Mouse (Mus musculus) lung, postnatal 14 days (tissue): ENCODE data around the gene Rps18.

Source experiments
- DNase-seq: peaks from one replicate; pipeline ENCODE4 v3.0.0; 2021

Gene Rps18

GRCm38 (mm10) chr17:33941381-33941780, 14.4 kb downstream of the Rps18 start:
- DNase-seq = no peak

- DNase-seq = no peak
Measured at GRCm38 (mm10) chr17:33940981-33941380, 14.8 kb downstream of the Rps18 start.

DNA sequence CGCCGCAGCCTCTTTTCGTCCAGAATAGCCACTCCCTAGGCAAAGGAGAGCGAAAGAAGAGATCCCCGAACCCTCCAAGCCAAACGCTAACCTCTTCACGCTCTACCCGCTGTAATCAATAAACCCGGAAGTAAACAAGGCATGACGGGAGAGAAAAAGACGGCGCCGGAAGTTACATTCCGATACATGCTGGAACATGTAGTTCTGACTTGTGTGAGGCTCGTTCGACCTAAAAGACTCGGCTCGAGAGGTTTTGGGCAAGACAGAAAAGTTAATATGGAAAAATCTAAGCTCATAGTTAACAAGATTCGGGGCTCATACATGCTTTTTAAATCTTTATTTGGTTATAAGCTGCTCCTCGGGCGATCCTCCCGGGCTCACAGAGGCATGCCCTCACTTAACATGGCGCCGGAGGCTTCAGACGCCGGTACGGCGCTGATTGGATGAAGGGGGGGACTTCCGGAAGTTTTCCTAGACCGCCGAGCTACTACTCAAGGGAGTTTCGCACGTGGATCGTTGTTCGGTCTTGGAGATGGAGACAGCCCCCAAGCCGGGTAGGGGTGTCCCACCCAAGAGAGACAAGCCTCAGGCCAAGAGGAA, 15.5 kb downstream of the Rps18 start, which contains the start of the genes Pfdn6 and Wdr46:
Pfdn6 (minus strand) TSS at position 138 of the 600 bp plus-strand sequence.
Wdr46 (plus strand) TSS at position 455 of the 600 bp plus-strand sequence.
- peak; percentile 88 for DNase-seq

GRCm38 (mm10) chr17:33938783-33939182, 17.0 kb downstream of the Rps18 start:
- no peak for DNase-seq

GRCm38 (mm10) chr17:33936993-33937392, 18.8 kb downstream of the Rps18 start:
- no peak for DNase-seq

GRCm38 (mm10) chr17:33935422-33936055, 20.3 kb downstream of the Rps18 start:
- no peak for DNase-seq

DNA sequence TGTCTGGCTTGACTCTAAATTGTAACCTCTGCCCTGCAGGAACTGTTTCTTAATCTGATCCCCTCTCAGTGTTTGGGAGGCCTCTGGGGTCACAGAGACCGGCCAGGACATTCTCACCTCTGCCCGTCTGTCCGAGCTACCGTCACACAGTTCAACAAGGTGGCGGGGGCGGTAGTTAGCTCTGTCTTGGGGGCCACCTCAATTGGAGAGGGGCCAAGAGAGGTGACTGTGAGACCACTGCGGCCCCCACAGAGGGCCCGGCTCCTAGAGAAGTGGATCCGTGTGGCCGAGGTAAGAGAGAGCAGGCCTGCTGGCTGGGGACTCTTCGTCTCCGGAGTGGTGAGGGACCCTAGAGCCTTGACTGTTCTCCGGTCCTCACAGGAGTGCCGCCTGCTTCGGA, 22.8 kb downstream of the Rps18 start:
- no peak for DNase-seq

- DNase-seq = no peak
Measured at GRCm38 (mm10) chr17:33932448-33932847, 23.4 kb downstream of the Rps18 start.

DNA sequence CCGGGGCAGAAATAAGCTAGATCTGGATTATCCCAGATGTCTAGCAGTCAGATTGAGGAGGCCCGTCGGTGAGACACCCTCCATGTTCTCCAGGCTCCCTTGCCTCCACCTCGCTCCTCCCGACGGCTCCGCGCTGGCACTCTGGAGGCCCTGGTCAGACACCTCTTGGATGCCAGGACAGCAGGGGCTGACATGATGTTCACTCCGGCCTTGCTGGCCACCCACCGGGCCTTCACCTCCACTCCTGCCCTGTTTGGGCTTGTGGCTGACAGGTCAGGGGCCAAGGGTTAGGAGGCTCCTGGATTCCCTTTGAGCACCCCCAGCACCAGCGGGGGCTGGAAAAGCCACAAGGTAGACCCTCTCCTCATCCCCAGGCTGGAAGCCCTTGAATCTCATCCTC, 23.9 kb downstream of the Rps18 start:
- DNase-seq = no peak

- DNase-seq = no peak
Measured at GRCm38 (mm10) chr17:33931159-33931866, 24.5 kb downstream of the Rps18 start.

DNA sequence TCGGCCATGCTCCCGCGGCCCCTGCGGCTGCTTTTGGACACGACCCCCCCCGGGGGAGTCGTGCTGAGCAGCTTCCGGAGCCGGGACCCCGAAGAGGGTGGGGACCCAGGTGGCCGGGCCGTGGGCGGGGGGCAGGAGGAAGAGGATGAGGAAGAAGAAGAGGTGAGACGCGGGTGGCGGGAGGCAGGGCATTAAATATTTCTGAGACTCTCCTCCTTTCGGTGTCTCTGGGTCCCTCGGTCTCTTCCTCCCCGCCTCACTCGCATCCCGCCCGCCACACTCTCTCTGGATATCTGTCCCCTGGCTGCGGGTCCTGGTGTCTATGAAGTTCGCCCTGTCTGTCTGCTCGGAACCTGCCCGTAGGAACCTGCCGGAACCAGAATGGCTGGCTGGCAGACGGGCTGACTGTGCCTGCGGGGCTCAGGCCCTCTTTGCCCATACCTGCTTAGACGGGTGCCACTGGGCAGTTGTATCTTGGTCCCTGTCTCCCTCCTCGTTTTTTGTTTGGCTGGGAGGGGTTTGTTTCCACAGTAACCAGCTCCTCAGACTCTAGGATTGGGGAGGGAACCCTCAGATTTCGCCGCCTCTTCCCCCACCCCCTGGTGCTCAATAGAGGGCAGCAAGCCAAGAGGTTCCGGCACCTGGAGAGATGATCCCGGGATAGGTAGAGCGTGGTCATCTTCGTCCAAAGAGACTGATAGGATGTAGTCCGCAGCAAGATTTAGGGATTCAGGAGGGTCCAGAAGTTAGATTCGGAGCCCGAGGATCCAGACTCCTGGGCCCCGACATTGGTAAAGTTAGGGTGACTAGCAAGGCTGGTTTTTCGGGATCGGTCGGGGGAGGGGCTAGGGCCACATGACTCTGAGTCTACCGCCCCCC, 25.3 kb downstream of the Rps18 start:
- peak; percentile 60 for DNase-seq

DNA sequence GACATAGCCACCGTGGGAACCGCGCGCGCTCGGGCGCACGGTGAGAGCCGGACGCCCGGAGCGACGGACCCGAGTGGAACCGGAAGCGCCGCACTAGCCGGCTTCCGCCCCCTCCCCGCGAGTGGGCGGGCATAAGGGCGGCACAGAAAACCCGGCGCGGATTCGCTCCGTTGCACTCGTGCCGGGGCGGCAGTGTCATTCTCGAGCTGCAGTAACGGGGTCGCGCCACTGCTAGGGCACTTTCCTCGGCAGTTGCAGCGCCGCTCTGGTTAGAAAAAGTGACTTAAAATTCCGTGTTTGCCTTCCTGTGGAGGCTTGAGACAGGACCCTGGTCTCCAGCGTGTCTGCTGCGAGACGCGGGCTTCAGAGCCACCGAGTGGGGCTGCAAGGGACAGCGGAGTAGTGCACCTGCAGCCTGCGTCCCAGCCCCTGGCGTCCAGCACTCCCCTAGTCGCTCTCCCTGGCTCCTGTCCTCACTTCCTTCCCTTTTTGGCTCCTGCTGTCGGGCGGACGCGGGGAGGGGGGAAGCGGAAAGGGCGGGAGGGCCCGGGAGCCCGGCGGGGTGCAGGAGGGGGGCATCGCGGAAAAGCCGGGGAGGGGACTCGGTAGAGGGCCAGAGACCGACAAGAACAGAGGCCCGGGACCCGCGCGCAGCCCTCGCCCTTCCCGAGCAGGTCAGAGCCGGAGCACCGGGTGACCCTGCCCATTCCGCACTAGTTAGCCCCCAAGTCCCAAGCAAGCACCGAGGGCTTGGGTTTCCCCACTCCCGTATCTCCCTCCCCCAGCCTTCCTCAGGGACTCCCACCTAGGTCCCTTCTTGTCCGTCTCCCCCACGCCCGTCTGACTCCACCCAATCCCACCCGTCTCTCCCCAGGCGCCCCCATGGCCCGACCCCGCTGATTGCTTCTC, 26.2 kb downstream of the Rps18 start, which contains the start of gene Rgl2:
Rgl2 (plus strand) TSS at position 173 of the 909 bp plus-strand sequence.
- DNase-seq = peak; percentile 94

DNA sequence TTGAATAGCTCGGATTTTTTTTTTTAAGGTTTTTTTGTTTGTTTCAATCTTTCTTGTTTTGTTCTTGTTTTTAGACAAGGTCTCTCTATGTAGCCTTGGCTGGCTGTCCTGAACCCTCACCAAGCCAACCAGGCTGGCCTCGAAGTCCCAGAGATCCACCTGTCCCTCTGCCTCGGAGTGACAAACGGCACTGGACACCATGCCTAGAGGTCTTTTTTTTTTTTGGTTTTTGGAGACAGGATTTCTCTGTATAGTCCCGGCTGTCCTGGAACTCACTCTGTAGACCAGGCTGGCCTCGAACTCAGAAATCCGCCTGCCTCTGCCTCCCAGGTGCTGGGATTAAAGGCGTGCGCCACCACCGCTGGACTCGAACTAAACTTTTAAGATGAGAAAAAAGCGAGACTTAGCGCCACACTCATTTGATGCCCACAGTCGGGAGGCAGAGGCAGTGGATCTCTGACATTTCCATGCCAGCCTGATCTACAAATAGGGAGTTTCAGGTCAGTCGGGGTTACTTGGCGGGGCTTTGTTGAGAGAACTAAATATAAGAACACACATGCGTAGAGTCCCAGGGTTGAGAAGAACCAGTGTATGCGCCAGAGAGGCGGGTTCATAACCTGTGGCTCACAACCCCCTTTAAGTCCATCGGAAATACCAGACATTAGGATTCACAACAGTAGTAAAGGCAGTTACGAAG, 27.4 kb downstream of the Rps18 start:
- DNase-seq = no peak

GRCm38 (mm10) chr17:33926207-33926932, 29.4 kb downstream of the Rps18 start:
- no peak for DNase-seq

DNA sequence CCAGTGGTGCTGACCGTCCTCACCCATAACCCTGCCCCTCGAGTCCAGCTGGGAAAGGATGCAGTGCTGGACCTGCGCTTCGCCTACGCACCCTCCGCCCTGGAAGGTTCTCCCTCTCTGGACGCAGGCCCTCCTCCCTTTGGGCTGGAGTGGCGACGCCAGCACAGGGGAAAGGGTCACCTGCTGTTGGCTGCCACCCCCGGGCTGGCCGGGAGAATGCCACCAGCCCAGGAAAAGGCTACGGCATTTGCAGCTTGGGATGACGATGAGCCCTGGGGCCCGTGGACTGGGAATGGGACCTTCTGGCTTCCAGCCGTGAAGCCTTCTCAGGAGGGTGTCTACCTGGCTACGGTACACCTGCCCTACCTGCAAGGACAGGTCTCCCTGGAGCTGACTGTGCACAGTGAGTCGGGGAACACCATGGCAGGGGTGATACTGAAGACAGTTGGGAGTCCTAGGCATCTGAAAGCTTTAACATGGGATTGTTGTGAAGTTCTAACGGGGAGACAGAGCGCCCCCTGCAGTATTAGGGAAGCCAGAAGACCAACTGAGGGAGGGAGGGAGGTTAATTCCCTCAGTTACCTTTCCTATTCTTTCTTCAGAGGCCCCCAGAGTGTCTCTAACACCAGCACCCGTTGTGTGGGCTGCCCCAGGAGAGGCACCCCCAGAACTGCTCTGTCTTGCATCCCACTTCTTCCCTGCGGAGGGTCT, 30.2 kb downstream of the Rps18 start:
- DNase-seq = no peak

- peak; percentile 48 for DNase-seq
Measured at GRCm38 (mm10) chr17:33924577-33925283, 31.1 kb downstream of the Rps18 start.

DNA sequence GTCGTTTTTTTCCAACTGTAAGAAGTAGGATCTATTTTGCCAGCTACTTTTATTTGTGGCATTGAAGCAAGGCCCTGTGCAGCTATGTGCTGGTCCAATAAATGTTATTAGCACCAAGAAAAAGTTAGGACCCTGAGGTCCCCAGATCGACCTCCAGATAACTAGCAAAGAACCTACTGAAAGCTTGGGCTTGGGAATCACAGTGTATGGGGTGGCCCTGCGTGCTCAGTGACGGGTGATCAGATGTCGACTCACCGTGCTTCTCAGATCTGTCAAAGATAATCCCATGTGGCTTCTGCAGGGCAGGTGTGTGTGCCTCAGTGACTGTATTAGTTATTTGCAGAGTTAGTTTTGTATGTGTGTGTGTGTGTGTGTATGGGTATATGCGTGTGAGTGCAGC, 34.4 kb downstream of the Rps18 start:
- DNase-seq = no peak

- peak; percentile 92 for DNase-seq
Measured at GRCm38 (mm10) chr17:33920282-33921097, 35.3 kb downstream of the Rps18 start.
